Mouse (Mus musculus) myocyte (in vitro differentiated cells): ENCODE results near the gene Slc22a2.

ENCODE experiments used
- MAX ChIP-seq: IDR thresholded peaks from one replicate; pipeline ENCODE4 v1.6.1; 2011; ENCODE audit warnings: low read depth, mild to moderate bottlenecking, control low read depth
- MYOG ChIP-seq, 3 experiments: IDR thresholded peaks; one replicate each; pipeline ENCODE4 v1.6.1; 2011; ENCODE audit warnings: control low read depth in 2 of 3, low read depth in 2 of 3, mild to moderate bottlenecking in 2 of 3; ENCODE audit not compliant: insufficient read length in 2 of 3, control insufficient read depth in 1 of 3, insufficient read depth in 1 of 3
- POLR2A ChIP-seq: IDR thresholded peaks from one replicate; pipeline ENCODE4 v1.6.1; 2011; ENCODE audit warnings: low read depth, mild to moderate bottlenecking, control low read depth, moderate library complexity; ENCODE audit not compliant: insufficient read length

DNA sequence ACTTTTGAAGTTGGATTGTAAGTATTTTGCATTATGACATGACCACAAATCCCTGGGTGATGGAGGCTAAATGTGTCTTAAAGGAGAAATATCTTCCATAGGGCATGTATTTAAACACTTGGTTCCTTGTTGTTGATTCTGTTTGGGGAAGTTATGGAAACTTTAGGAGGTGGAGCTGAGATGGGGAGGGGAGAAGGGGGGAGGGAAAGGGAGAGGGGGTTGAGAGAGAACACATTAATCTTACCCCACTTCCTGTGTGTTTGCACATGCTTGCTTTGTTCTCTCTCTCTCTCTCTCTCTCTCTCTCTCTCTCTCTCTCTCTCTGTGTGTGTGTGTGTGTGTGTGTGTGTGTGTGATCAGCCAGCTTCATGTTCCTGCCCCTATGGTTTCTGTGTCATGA is 93.2 kb downstream of the Slc22a2 start:
- TF ChIP-seq MAX (no peak), POLR2A (no peak), MYOG (IDR thresholded peaks at IDR 0.05; ENCODE audit: control insufficient read depth in 1 of 3, insufficient read depth in 1 of 3, insufficient read length in 2 of 3, low read depth in 2 of 3) (no peak)
